Mouse (Mus musculus) liver, postnatal 0 days (tissue): ENCODE results near the gene Cdk5rap1.

Experiments used
- CTCF ChIP-seq: sonication (generic); IDR thresholded peaks from 2 replicates; pipeline ENCODE4 v1.5.1; 2016; ENCODE audit warnings: antibody characterized with exemption, low read depth
- EP300 ChIP-seq: IDR thresholded peaks from 2 replicates; pipeline ENCODE4 v1.6.1; 2016; ENCODE audit warnings: antibody characterized with exemption, low read depth, mild to moderate bottlenecking

- TF ChIP-seq CTCF: no peak
- 0 out of 2 replicates have a peak, but pooled peaks have one; percentile 59 for TF ChIP-seq EP300
Measured at GRCm38 (mm10) chr2:154348152-154348551, 24.7 kb downstream of the Cdk5rap1 start.
